Mouse (Mus musculus) cortical plate, adult 2 months (tissue): ENCODE data around the gene Spata2. TPM values are rescaled to one million over a fixed set of nuclear protein-coding genes. Genes with fewer than 3 reads are reported as not detected.
A peak's percentile ranks its signal among the peaks of the same experiment; 100 is the strongest.

Source experiments
- H3K27ac ChIP-seq: fragments of 200-500 bp; 2 replicates; pipeline ENCODE4 v1.5.1; 2012; ENCODE audit warnings: low read length, control low read depth, inconsistent platforms; ENCODE audit not compliant: insufficient read depth
- H3K4me1 ChIP-seq: fragments of 200-500 bp; 2 replicates; pipeline ENCODE4 v1.6.1; 2011; ENCODE audit warnings: low read length; ENCODE audit not compliant: control insufficient read depth, insufficient read depth
- H3K4me3 ChIP-seq: fragments of 200-500 bp; 2 replicates; pipeline ENCODE4 v1.5.1; 2011; ENCODE audit warnings: mild to moderate bottlenecking, low read length, control low read depth; ENCODE audit not compliant: insufficient read depth
- CTCF ChIP-seq: fragments of 200-500 bp; IDR thresholded peaks from 2 replicates; pipeline ENCODE4 v1.5.1; 2011; ENCODE audit warnings: mild to moderate bottlenecking, control low read depth, low read length; ENCODE audit not compliant: insufficient read depth; ENCODE audit errors: extremely low read depth
- POLR2A ChIP-seq: fragments of 200-500 bp; IDR thresholded peaks from 2 replicates; pipeline ENCODE4 v1.6.1; 2011; ENCODE audit warnings: mild to moderate bottlenecking, low read length, control low read depth; ENCODE audit not compliant: insufficient read depth; ENCODE audit errors: extremely low read depth
- polyA plus RNA-seq: library from polyadenylated mRNA; depleted of rRNA; stranded (reverse); fragments of >200 nt; gene quantifications from 2 replicates; pipeline ENCODE4 v1.2.3, GENCODE M21; 2012

The Spata2 gene
- polyA plus RNA-seq, 1 experiment: 62.9 TPM

- Histone ChIP-seq H3K4me3 (no peak overlapping the region), H3K27ac (peak overlapping the region; percentile 55), H3K4me1 (no peaks in the 10 kb centered on the region)
- TF ChIP-seq CTCF (no peak), POLR2A (no peak)
Observed at GRCm38 (mm10) chr2:167496437-167496836, 3.8 kb upstream of the Spata2 start.

GRCm38 (mm10) chr2:167491757-167492708 lies 654 bp downstream of the Spata2 start, which contains the start of gene Rnf114:
Rnf114 (plus strand) TSS chr2:167492645.
- peaks cover 4% of the 10 kb centered on the region for H3K4me1 ChIP-seq

GRCm38 (mm10) chr2:167490813-167491525 lies 1.7 kb downstream of the Spata2 start:
- H3K4me1 ChIP-seq: peaks cover 10% of the 10 kb centered on the region
- TF ChIP-seq CTCF (no peak), POLR2A (peak; percentile 69; the same call in 1 of the 2 replicates)
- H3K4me3 ChIP-seq: peak overlapping the region; percentile 72
- peak overlapping the region; percentile 99 for H3K27ac ChIP-seq

More at GRCm38 (mm10) chr2:167491757-167492708, 654 bp downstream of the Spata2 start, which contains the start of gene Rnf114:
- Histone ChIP-seq H3K4me3 (peak within 1 kb of the TSS; percentile 72), H3K27ac (peak within 1 kb of the TSS; percentile 99)
- TF ChIP-seq POLR2A: no peak
- no peak for TF ChIP-seq CTCF

- Histone ChIP-seq H3K4me3 (no peak overlapping the region), H3K27ac (no peak overlapping the region), H3K4me1 (peaks cover 20% of the 10 kb centered on the region)
- TF ChIP-seq CTCF (no peak), POLR2A (no peak)
Observed at GRCm38 (mm10) chr2:167487994-167488393, 4.7 kb downstream of the Spata2 start.

- Histone ChIP-seq H3K4me1 (peaks cover 20% of the 10 kb centered on the region), H3K4me3 (no peak overlapping the region), H3K27ac (no peak overlapping the region)
- no peak for TF ChIP-seq POLR2A
- TF ChIP-seq CTCF: no peak
Observed at GRCm38 (mm10) chr2:167487551-167487950, 5.1 kb downstream of the Spata2 start.

- Histone ChIP-seq H3K27ac (0 out of 2 replicates have a peak overlapping the region, but pooled peaks have one; percentile 4), H3K4me3 (no peak overlapping the region), H3K4me1 (peaks cover 20% of the 10 kb centered on the region)
- TF ChIP-seq POLR2A (no peak), CTCF (no peak)
Observed at GRCm38 (mm10) chr2:167486573-167486972, 6.1 kb downstream of the Spata2 start.

GRCm38 (mm10) chr2:167485501-167486377 lies 6.9 kb downstream of the Spata2 start:
- no peak overlapping the region for H3K27ac ChIP-seq
- no peak for TF ChIP-seq CTCF
- TF ChIP-seq POLR2A: no peak
- no peak overlapping the region for H3K4me3 ChIP-seq
- peaks cover 20% of the 10 kb centered on the region for H3K4me1 ChIP-seq

- H3K27ac ChIP-seq: no peak overlapping the region
- H3K4me3 ChIP-seq: no peak overlapping the region
- TF ChIP-seq POLR2A (no peak), CTCF (no peak)
- H3K4me1 ChIP-seq: peaks cover 18% of the 10 kb centered on the region
Observed at GRCm38 (mm10) chr2:167484932-167485331, 7.8 kb downstream of the Spata2 start.
